Comparison of ENCODE assay signal across 24 mouse cellular contexts in the genomic region with DNA sequence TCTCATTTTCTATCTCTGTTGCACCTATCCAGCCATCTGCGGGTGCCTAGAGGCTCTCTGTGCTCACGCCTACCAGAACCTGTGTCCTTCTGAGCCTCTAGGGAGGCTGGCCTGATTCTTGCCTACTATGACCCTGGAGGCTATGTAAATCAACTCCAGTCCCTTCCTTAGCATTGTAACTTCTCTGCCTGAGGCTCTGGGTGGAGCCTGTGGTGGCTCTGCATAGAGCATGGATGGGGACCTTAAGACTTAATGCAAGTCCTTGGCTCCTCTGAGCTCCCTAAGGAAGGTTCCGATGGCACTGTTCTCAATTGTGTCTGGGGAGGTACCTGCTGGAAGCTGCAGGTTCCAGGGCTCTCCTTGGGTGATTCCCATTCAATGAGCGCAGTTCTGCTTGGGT.
DNase-seq lines count a peak whose midpoint lies in the region; ATAC-seq lines count a peak whose summit lies in the region.
"Had no signal": no experiment of that assay in that cellular context is flagged by ENCODE, and none has a peak within 500 bp of the region (broad histone marks: within the 10 kb centered on the region; RNA-seq: fewer than 3 reads in every experiment).

No protein-coding gene starts in this region.

- H3K4me3 ChIP-seq in forebrain, embryonic 10.5 days: no peak overlapping the region
- no peak overlapping the region for H3K4me3 ChIP-seq in forebrain, embryonic 15.5 days
- no peak overlapping the region for H3K4me3 ChIP-seq in hindbrain, embryonic 10.5 days
- H3K4me3 ChIP-seq in hindbrain, embryonic 13.5 days: no peak overlapping the region

- peaks cover 10% of the 10 kb centered on the region; the same call in 1 of the 2 replicates for H3K4me1 ChIP-seq in forebrain, embryonic 10.5 days
- H3K4me1 ChIP-seq in forebrain, embryonic 15.5 days: no peaks in the 10 kb centered on the region
- H3K4me1 ChIP-seq in hindbrain, embryonic 10.5 days (replicated peaks): peaks cover 31% of the 10 kb centered on the region
- peaks cover 12% of the 10 kb centered on the region for H3K4me1 ChIP-seq in hindbrain, embryonic 13.5 days (replicated peaks)

- no peaks in the 10 kb centered on the region for H3K36me3 ChIP-seq in forebrain, embryonic 10.5 days (replicated peaks)
- H3K36me3 ChIP-seq in forebrain, embryonic 15.5 days: no peaks in the 10 kb centered on the region
- H3K36me3 ChIP-seq in hindbrain, embryonic 10.5 days: no peaks in the 10 kb centered on the region
- no peaks in the 10 kb centered on the region for H3K36me3 ChIP-seq in hindbrain, embryonic 13.5 days
- H3K36me3 ChIP-seq: G1E had no signal

- H3K27ac ChIP-seq in forebrain, embryonic 10.5 days: peak overlapping the region; percentile 35; the same call in 1 of the 2 replicates
- H3K27ac ChIP-seq in forebrain, embryonic 15.5 days (replicated peaks): no peak overlapping the region
- H3K27ac ChIP-seq in hindbrain, embryonic 10.5 days: peak overlapping the region; percentile 41; the same call in 1 of the 2 replicates
- no peak overlapping the region for H3K27ac ChIP-seq in hindbrain, embryonic 13.5 days

- H3K4me2 ChIP-seq in forebrain, embryonic 15.5 days (replicated peaks): no peak overlapping the region
- H3K4me2 ChIP-seq in hindbrain, embryonic 13.5 days: no peak overlapping the region

- no peaks in the 10 kb centered on the region for H3K9me3 ChIP-seq in forebrain, embryonic 10.5 days
- no peaks in the 10 kb centered on the region for H3K9me3 ChIP-seq in forebrain, embryonic 15.5 days
- H3K9me3 ChIP-seq in hindbrain, embryonic 10.5 days: 0 out of 2 replicates have a peak, but pooled peaks cover 3% of the 10 kb centered on the region
- no peaks in the 10 kb centered on the region for H3K9me3 ChIP-seq in hindbrain, embryonic 13.5 days

- no peak for DNase-seq in forebrain, embryonic 10.5 days (ENCODE audit: extremely low spot score, low spot score)
- no peak for DNase-seq in hindbrain, embryonic 10.5 days (ENCODE audit: low spot score)
- DNase-seq in ES-CJ7 (ENCODE audit: low read depth, low spot score) (peak; percentile 71), ZHBTc4 (ENCODE audit: low read depth, low spot score) (peak; percentile 88)
- DNase-seq in right cerebral cortex, postnatal 10 days (ENCODE audit: low spot score in 2 of 2): no peak
- DNase-seq: adrenal gland, adult 2 months; adrenal gland, adult 8-10 months; adrenal gland, postnatal 10 days; adrenal gland, postnatal 14 days; adrenal gland, postnatal 25 days; adrenal gland, postnatal 36 days; B cell, adult 2 months; cerebellum, adult 11 months; cerebellum, adult 11-12 months; cerebellum, adult 18-20 months; cerebellum, adult 2 months had no signal

- no peaks in the 10 kb centered on the region for H3K27me3 ChIP-seq in forebrain, embryonic 10.5 days (ENCODE audit: poor library complexity, severe bottlenecking)
- H3K27me3 ChIP-seq in forebrain, embryonic 15.5 days: no peaks in the 10 kb centered on the region
- no peaks in the 10 kb centered on the region for H3K27me3 ChIP-seq in hindbrain, embryonic 10.5 days (ENCODE audit: insufficient read depth, poor library complexity, severe bottlenecking)
- no peaks in the 10 kb centered on the region for H3K27me3 ChIP-seq in hindbrain, embryonic 13.5 days
- H3K27me3 ChIP-seq: CH12.LX, Patski had no signal

- 90% methylated on average over 4 of the region's 4 CpGs for WGBS in forebrain, embryonic 10.5 days
- 92% methylated on average over 4 of the region's 4 CpGs for WGBS in forebrain, embryonic 15.5 days
- WGBS in hindbrain, embryonic 10.5 days: 91% methylated on average over 4 of the region's 4 CpGs
- 91% methylated on average over 4 of the region's 4 CpGs for WGBS in hindbrain, embryonic 13.5 days

- H3K9ac ChIP-seq in forebrain, embryonic 15.5 days (replicated peaks): no peak overlapping the region
- no peak overlapping the region for H3K9ac ChIP-seq in hindbrain, embryonic 13.5 days

- ATAC-seq in forebrain, embryonic 15.5 days (replicated peaks): no peak
- no peak for ATAC-seq in hindbrain, embryonic 13.5 days (ENCODE audit: low FRiP score)
- ATAC-seq in granulocyte monocyte progenitor cell, adult 5-6 weeks (replicated peaks; ENCODE audit: poor library complexity, severe bottlenecking): no peak
- ATAC-seq: activated CD4-positive, CD25-positive, alpha-beta regulatory T cell, adult 4 months; CD4-positive, CD25-positive, alpha-beta regulatory T cell, adult 4 months; Patski had no signal

Comparison
In these comparisons a context has a peak if more than half of its experiments do, and no peak if none do; other contexts are left out.
1. H3K27ac ChIP-seq: peak in forebrain, embryonic 10.5 days (single experiment) and hindbrain, embryonic 10.5 days (single experiment); none in forebrain, embryonic 15.5 days (single experiment) and hindbrain, embryonic 13.5 days (single experiment).
2. DNase-seq: peak in ES-CJ7 (single experiment) and ZHBTc4 (single experiment); none in forebrain, embryonic 10.5 days (single experiment), hindbrain, embryonic 10.5 days (single experiment) and right cerebral cortex, postnatal 10 days (0 of 2).